Mouse (Mus musculus) midbrain, postnatal 0 days (tissue): ENCODE data around the gene Abcc8. TPM values are rescaled to one million over a fixed set of nuclear protein-coding genes. Genes with fewer than 3 reads are reported as not detected.

Source experiments
- ATAC-seq: fragments of 200-750 bp; cut with Nextera tagmentation; 2 replicates; pipeline ENCODE4 v1.8.0; 2017; ENCODE audit warnings: moderate number of reproducible peaks, mild to moderate bottlenecking, moderate TSS enrichment, moderate library complexity; ENCODE audit not compliant: low FRiP score
- DNase-seq: peaks from one replicate; pipeline ENCODE4 v3.0.0-alpha.2; 2015; ENCODE audit warnings: low spot score
- H3K27ac ChIP-seq: fragments of 300-500 bp; sonication (generic); 2 replicates; pipeline ENCODE4 v1.5.1; 2014; ENCODE audit warnings: low read depth, mild to moderate bottlenecking, low read length, mixed read lengths
- H3K27me3 ChIP-seq: fragments of 300-500 bp; sonication (generic); 2 replicates; pipeline ENCODE4 v1.6.1; 2014; ENCODE audit warnings: low read length, control low read depth, mixed read lengths; ENCODE audit not compliant: insufficient read depth
- H3K36me3 ChIP-seq: fragments of 300-500 bp; sonication (generic); 2 replicates; pipeline ENCODE4 v1.6.1; 2014; ENCODE audit warnings: low read length, control low read depth, mixed read lengths; ENCODE audit not compliant: insufficient read depth
- H3K4me1 ChIP-seq: fragments of 300-500 bp; sonication (generic); 2 replicates; pipeline ENCODE4 v1.6.1; 2014; ENCODE audit warnings: mild to moderate bottlenecking, control low read depth, antibody characterized with exemption, low read length, mixed read lengths; ENCODE audit not compliant: insufficient read depth
- H3K4me2 ChIP-seq: fragments of 300-500 bp; sonication (generic); 2 replicates; pipeline ENCODE4 v1.6.1; 2014; ENCODE audit warnings: low read depth, mild to moderate bottlenecking, low read length, mixed read lengths; ENCODE audit not compliant: poor library complexity, severe bottlenecking
- H3K4me3 ChIP-seq: fragments of 300-500 bp; sonication (generic); 2 replicates; pipeline ENCODE4 v1.5.1; 2014; ENCODE audit warnings: low read depth, mild to moderate bottlenecking, low read length, moderate library complexity
- H3K9ac ChIP-seq: fragments of 300-500 bp; sonication (generic); replicated peaks from 2 replicates; pipeline ENCODE4 v1.6.1; 2014; ENCODE audit warnings: mild to moderate bottlenecking, low read length, moderate library complexity, mixed read lengths; ENCODE audit not compliant: poor library complexity, severe bottlenecking
- H3K9me3 ChIP-seq: fragments of 300-500 bp; sonication (generic); 2 replicates; pipeline ENCODE4 v1.6.1; 2016; ENCODE audit warnings: low read length, control low read depth
- CTCF ChIP-seq: IDR thresholded peaks from 2 replicates; pipeline ENCODE4 v1.5.1; 2016; ENCODE audit warnings: antibody characterized with exemption, mild to moderate bottlenecking
- WGBS: fragments of 180-500 bp; shearing (Covaris S2); extraction: QIAGEN DNeasy Blood & Tissue Kit; methylation state at CpG from one replicate; pipeline ENCODE4 v1.1.7; 2014; 5-methylcytosine and 5-hydroxymethylcytosine counted together
- polyA plus RNA-seq: library from polyadenylated mRNA; unstranded; fragments of >200 nt; fragmentation: Nextera tagmentation; extraction: Ambion mirVana; gene quantifications from 2 replicates; pipeline ENCODE4 v1.2.1, GENCODE M21; 2015
- total RNA-seq: library from RNA; depleted of rRNA; stranded (reverse); fragments of >200 nt; gene quantifications from 2 replicates; pipeline ENCODE4 v1.2.3, GENCODE M21; 2014; rRNA removed

Gene Abcc8
- 13.1 and 18.7 TPM in 2 replicates for total RNA-seq
- 7.2 and 9.6 TPM in 2 replicates for polyA plus RNA-seq

DNA sequence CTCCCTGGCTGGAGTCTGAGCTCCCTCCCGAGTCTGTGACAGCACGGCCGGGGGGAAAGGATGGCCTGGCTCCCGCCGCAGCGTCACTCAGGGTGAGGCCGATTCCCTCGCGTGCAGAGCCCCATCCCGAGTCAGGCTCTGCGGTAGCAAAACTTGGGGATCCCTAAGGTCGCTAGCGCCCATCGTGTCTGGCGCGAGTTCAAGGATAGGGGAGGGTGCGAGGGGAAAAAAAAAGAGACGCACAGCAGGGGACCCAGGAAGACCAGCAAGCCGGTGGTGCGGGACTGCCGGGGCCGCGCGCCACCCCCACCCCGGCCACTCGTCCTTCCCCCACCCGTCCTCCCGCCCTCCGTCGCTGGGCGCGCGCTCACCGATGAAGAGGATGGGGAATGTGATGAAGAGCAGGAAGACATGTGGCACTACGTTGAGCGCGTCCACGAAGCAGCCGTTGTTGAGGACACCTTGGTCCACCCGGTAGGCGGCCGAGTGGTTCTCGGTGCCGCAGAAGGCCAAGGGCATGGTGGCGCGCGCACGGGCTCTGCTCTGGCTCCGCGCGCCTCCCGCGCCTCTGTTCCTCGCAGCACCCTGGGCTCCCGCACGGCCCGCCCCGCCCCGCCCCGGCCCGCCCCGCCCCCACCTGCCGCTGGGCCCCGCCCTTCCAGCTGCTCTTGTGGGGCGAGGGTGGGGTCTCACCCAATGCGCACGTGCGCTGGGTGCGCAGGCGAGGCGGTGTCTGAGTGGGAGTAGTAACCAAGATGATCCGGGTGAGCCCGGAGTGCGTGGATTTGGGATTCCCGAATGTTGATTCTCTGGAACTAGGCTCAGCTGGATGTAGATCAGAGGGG is at the start of gene Abcc8:
Abcc8 (minus strand) TSS at position 603 of the 845 bp plus-strand sequence.
- TF ChIP-seq CTCF, result no peak
- Histone ChIP-seq H3K27ac (no peak within 1 kb of the TSS), H3K9me3 (no peaks in the 10 kb centered on the region), H3K9ac (peak within 1 kb of the TSS; percentile 67), H3K4me2 (peak within 1 kb of the TSS; percentile 94), H3K4me3 (peak within 1 kb of the TSS; percentile 57), H3K36me3 (no peaks in the 10 kb centered on the region), H3K27me3 (peaks cover 15% of the 10 kb centered on the region; the same call in 1 of the 2 replicates), H3K4me1 (no peaks in the 10 kb centered on the region)
- ATAC-seq, result peak; percentile 60
- DNase-seq, result peak; percentile 28
- WGBS, result under 1% methylated on average over 69 of the region's 75 CpGs

- H3K4me2 ChIP-seq, result no peak overlapping the region
- DNase-seq (peak; percentile 52), ATAC-seq (no peak)
- no peaks in the 10 kb centered on the region for H3K9me3 ChIP-seq
- no peaks in the 10 kb centered on the region for H3K36me3 ChIP-seq
- H3K4me3 ChIP-seq, result no peak overlapping the region
- no peaks in the 10 kb centered on the region for H3K27me3 ChIP-seq
- no peaks in the 10 kb centered on the region for H3K4me1 ChIP-seq
- WGBS, result 56% methylated on average over 4 of the region's 4 CpGs
- no peak overlapping the region for H3K9ac ChIP-seq
- no peak for TF ChIP-seq CTCF
- H3K27ac ChIP-seq, result no peak overlapping the region
These were observed 47.1 kb upstream of the Abcc8 start for GRCm38 (mm10) chr7:46226936-46227335.

DNA sequence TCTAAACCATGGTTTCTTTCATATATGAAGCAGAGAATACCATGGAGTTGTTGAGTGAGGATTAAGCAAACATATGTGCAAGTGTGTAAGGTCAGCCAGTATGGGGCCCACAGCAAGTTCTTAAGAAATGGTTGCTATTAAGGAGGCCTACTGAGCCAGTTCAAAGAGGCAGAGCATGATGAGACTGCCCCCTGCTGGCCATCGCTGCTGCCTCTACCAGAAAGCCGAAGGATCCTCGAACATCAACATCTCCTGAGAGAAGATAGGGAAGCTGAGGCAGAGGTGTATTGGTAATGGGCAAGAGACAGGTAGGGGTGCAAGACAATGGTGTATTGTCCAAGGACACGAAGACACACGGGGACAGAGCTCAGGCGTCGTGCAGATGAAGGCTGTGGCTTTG is 46.4 kb upstream of the Abcc8 start:
- no peak overlapping the region for H3K27ac ChIP-seq
- H3K4me3 ChIP-seq, result no peak overlapping the region
- H3K9ac ChIP-seq, result no peak overlapping the region
- H3K9me3 ChIP-seq, result no peaks in the 10 kb centered on the region
- 29% methylated on average over 7 of the region's 7 CpGs for WGBS
- DNase-seq (peak; percentile 45), ATAC-seq (no peak)
- no peaks in the 10 kb centered on the region for H3K36me3 ChIP-seq
- TF ChIP-seq CTCF, result peak; percentile 70
- no peaks in the 10 kb centered on the region for H3K27me3 ChIP-seq
- H3K4me1 ChIP-seq, result no peaks in the 10 kb centered on the region
- H3K4me2 ChIP-seq, result no peak overlapping the region

DNA sequence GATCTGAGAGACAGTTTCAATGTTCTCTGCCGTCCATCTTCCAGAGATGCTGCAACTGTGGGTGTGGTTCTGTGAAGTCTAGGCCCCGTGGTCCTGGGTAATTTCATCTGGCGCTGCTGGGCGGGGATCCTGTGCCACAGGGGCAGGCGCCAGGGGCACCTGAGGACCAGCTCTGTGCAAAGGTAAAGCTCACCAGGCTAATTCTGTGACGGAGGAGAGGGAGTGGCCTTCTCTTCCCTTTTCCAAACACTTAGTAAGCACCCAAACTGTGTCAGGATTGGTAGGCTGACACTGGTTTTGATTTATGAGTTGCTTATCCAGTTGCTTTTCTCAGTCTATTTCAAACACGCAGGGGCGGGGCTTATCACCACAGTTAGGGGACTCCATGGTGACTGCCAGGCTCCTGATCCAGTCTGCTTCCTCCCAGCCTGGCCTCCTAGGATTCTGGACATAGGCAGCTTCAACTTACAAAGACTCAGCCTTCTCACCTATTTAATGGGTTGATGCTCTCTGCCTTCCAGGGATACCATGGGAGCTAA is 40.8 kb upstream of the Abcc8 start:
- 78% methylated on average over 8 of the region's 8 CpGs for WGBS
- no peaks in the 10 kb centered on the region for H3K36me3 ChIP-seq
- DNase-seq, result no peak
- no peaks in the 10 kb centered on the region for H3K9me3 ChIP-seq
- H3K4me3 ChIP-seq, result no peak overlapping the region
- no peak overlapping the region for H3K27ac ChIP-seq
- no peaks in the 10 kb centered on the region for H3K4me1 ChIP-seq
- TF ChIP-seq CTCF, result no peak
- ATAC-seq, result no peak
- H3K4me2 ChIP-seq, result no peak overlapping the region
- no peaks in the 10 kb centered on the region for H3K27me3 ChIP-seq
- no peak overlapping the region for H3K9ac ChIP-seq

DNA sequence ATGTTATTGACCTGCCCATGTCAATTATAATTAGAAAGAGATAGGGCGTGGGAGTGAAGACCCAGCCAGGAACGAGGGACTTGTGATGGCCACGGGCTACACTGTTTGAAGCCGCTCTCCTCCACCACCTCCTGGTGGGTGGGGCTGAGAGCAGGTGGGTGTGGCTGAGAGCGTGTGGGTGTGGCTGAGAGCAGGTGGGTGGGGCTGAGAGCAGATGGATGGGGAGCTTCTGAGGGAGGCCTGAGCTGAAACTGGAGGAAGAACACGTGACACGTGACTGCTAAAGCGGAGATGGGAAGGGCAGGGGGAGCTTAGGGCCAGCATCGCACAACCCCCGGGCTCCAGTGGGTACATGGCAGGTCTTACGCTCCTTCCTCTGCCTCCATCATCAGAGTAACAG is 38.6 kb upstream of the Abcc8 start:
- ATAC-seq (peak; percentile 59; the same call in 1 of the 2 replicates), DNase-seq (no peak)
- no peaks in the 10 kb centered on the region for H3K27me3 ChIP-seq
- TF ChIP-seq CTCF, result no peak
- no peak overlapping the region for H3K4me2 ChIP-seq
- H3K9me3 ChIP-seq, result no peaks in the 10 kb centered on the region
- H3K4me1 ChIP-seq, result no peaks in the 10 kb centered on the region
- H3K36me3 ChIP-seq, result no peaks in the 10 kb centered on the region
- no peak overlapping the region for H3K27ac ChIP-seq
- WGBS, result 13% methylated on average over 11 of the region's 11 CpGs
- H3K4me3 ChIP-seq, result no peak overlapping the region
- H3K9ac ChIP-seq, result no peak overlapping the region

DNA sequence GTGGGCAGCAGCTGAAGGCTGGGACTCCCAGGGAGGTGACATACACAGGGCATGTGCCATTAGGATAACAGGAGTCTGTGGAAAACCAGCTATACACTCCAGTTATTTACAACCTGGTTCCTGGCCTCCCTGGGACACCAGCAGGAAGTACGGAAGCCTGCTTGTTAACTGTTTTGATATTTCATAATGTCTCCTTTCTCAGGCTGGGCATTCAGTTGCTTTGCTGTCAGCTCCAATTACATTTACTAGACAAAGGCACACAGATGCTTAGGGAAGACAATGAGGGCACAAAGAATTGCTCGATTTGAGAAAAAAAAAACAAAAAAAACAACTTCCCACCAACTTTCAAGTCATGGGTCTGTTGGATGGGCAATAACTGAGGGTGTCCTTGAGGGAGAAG is 36.6 kb upstream of the Abcc8 start:
- ATAC-seq (no peak), DNase-seq (no peak)
- H3K4me1 ChIP-seq, result no peaks in the 10 kb centered on the region
- no peak overlapping the region for H3K4me2 ChIP-seq
- no peak for TF ChIP-seq CTCF
- H3K9ac ChIP-seq, result no peak overlapping the region
- no peaks in the 10 kb centered on the region for H3K27me3 ChIP-seq
- H3K9me3 ChIP-seq, result no peaks in the 10 kb centered on the region
- H3K27ac ChIP-seq, result no peak overlapping the region
- WGBS, result 56% methylated on average over 2 of the region's 2 CpGs
- H3K36me3 ChIP-seq, result no peaks in the 10 kb centered on the region
- H3K4me3 ChIP-seq, result no peak overlapping the region
